Mouse (Mus musculus) gastrocnemius, postnatal 4 days (tissue): Measurements from ENCODE around the gene Amy1. TPM values are rescaled to one million over a fixed set of nuclear protein-coding genes. Genes with fewer than 3 reads are reported as not detected.
A peak's percentile ranks its signal among the peaks of the same experiment; 100 is the strongest.
"Not testable (repeated sequence)": the region's sequence is repeated elsewhere in the genome, so short reads cannot be mapped to it uniquely, and the experiment has no call there.

Experiments
- DNase-seq, 2 experiments: peaks; one replicate each; pipeline ENCODE4 v3.0.0; 2021 to 2022; ENCODE audit warnings: low spot score in 2 of 2, mixed read lengths in 2 of 2
- long read RNA-seq, 2 experiments: library from polyadenylated mRNA; stranded (forward); transcript quantifications; one replicate each; pipeline ENCODE4 v2.0.0; 2021
- total RNA-seq, 2 experiments: library from RNA; stranded (reverse); gene quantifications; 2 replicates each; pipeline ENCODE4 v1.2.3; 2021

Gene Amy1
- under 1 TPM; 0.41 to 0.81 TPM for total RNA-seq
- long read RNA-seq, experiment 1, partial matches to known transcripts = 0 of 2 reads
- long read RNA-seq, experiment 1, other reads (novel, unspliced or antisense) = 1 of 2 reads
- long read RNA-seq, experiment 2 = 0 reads

- DNase-seq = no peak
Observed at GRCm38 (mm10) chr3:113606599-113606998, at the start of gene Amy1. Gene Amy1, minus strand, starts transcription at chr3:113606699.

GRCm38 (mm10) chr3:113654335-113654734, 47.8 kb upstream of the Amy1 start:
- DNase-seq = no peak

GRCm38 (mm10) chr3:113651386-113651785, 44.9 kb upstream of the Amy1 start:
- not testable (repeated sequence) for DNase-seq

- DNase-seq = no peak
Observed at GRCm38 (mm10) chr3:113639545-113639944, 33.0 kb upstream of the Amy1 start.

DNA sequence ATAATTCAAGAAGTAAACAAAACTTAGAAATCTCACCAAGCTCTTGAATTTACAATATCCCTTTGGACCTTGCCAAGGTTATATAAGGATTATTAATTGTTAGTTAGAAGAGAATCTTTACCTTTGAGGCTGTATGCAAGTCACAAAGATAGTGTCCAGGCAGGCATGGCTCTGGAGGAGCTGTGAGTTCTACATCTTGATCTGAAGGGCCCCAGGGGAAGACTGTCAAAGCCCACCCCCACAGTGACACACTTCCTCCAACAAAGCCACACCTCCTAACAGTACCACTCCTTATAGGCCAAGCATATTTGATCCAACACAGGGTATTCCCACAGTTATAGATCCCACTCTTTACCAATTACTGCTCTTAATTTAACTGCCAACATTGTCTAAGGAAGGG, 27.7 kb upstream of the Amy1 start:
- DNase-seq = no peak

- no peak for DNase-seq
Observed at GRCm38 (mm10) chr3:113631611-113632010, 25.1 kb upstream of the Amy1 start.

GRCm38 (mm10) chr3:113630564-113630963, 24.1 kb upstream of the Amy1 start:
- DNase-seq = no peak

DNA sequence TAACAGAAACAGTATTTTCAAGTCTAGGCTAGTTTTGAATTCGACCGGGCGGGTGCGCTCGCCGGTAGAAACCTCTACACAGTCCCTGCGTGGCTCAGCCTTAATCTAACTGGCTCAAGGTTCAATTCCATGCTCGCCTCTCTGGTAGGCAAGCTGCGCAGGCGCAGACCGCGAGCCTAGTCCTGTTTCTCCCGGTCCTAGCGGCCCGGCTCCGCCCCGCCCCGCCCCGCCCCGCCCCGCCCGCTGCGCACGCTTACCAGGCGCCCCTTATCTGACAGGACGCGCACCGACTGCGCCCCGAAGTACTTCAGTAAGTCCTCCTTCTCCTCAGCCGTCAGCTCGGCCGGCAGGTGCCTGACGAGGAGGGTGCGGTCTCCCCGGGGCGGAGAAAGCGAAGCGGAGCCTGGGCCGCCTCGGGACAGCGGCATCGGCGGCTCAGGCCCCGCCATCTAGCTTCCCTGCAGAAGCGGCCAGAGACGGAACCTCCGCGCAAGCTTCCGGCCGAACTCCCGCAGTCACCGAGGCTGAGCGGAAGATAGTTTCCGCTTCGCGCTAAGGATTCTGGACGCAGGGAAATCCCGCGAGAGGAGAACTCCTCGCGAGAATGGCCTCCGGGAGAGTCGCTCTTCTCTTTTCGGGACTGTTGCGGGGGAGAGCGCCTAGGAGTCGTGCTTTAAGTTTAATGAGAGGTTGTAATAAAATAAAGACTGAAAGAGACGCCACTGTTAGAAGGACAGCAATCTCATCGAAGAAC, 23.3 kb upstream of the Amy1 start, which contains the start of gene Rnpc3:
TSS of gene Rnpc3 (minus strand) at position 544 of the 754 bp plus-strand sequence.
- DNase-seq = peak; percentile 91 to 97

- no peak for DNase-seq
Observed at GRCm38 (mm10) chr3:113590844-113591243, 15.7 kb downstream of the Amy1 start.

GRCm38 (mm10) chr3:113574578-113574977, 31.9 kb downstream of the Amy1 start:
- DNase-seq = no peak

GRCm38 (mm10) chr3:113574138-113574537, 32.4 kb downstream of the Amy1 start:
- no peak for DNase-seq

DNA sequence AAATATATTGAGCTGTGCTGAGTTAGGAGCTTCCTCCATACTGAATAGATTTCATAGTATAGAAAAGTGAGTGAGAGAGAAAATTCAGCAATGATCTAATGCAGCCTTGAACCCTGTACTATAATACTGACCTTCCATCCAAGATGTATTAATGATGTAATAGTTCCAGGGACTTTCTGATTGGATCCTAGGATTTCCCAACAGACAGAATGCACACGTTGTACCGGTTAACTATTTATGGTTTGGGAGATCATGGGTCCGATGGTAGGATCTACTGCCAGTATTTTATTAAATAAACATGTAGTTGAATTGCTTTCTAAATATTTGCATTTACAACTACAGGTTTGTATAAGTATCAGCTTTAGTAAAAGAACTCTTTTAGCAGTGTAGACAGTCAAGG, 34.3 kb downstream of the Amy1 start:
- DNase-seq = no peak

GRCm38 (mm10) chr3:113539692-113540091, 66.8 kb downstream of the Amy1 start:
- no peak for DNase-seq

DNA sequence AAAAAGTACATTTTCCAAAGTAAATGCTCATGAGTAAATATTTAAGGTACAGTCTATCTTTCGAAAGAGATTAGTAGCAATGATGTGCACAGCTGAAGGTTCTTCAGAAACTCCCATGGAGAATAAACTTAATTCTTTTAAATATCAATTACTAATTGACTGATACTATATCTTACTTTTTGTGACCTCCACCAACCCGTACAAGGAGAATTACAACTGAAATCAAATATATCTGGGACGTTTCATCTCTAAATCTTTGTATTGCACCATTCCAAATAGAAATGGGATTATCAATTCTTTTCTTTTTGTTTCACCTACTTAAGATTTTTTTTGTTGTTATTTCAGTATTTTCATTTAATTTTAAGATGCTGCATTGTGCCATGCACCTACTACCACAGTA, 74.2 kb downstream of the Amy1 start, which contains the start of gene Amy2a1:
TSS of gene Amy2a1 (minus strand) at position 101 of the 400 bp plus-strand sequence.
- DNase-seq = not testable (repeated sequence)

Other genes starting within 250 kb of the Amy1 start
- not detected for gene Amy2a1, start 74.3 kb downstream of the Amy1 start, total RNA-seq
- 10 to 100 TPM; 11.7 to 19.3 TPM for gene Rnpc3, start 23.4 kb upstream of the Amy1 start, total RNA-seq